Mouse (Mus musculus): ENCODE results near the gene Tedc1.

Gene Tedc1

DNA sequence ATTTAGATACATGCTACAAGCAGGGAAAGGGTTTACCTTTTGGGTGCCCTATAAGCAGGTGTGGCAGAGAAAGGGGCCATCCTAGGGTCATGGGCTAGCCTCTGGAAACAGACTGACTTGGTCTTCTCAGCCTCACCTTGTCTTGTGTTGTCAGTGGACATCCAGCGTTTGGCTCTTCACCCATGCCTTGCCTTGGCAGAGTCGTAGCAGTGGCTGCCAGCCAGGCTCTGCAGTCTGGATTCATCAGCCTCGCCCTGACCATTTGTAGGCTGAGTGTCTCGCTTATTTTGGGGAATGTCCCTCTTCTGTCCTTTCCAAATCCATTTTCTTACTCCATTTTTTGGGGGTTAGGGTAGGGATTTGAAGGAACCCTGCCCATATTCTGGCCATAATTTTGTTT is 45.1 kb downstream of the Tedc1 start:
- no peak for DNase-seq (ENCODE audit: low spot score in 2 of 2)

DNA sequence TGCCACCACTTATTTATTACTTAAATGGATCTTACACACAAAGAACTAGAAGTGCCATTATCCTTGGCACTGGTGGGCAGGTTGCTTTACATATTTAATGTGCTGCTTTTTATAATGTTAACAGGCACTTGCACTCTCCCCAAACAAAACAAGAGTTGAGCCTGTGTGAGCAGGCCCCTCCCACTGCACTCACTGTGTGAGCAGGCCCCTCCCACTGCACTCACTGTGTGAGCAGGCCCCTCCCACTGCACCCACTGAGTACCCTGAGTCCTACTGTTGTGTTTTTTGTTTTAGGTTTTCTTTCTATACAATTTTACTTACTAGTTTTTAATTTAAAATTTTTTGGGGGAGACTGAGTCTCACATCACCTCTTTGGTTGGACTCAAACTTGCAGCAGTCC is 45.8 kb downstream of the Tedc1 start:
- DNase-seq (ENCODE audit: low spot score in 2 of 2): no peak

DNA sequence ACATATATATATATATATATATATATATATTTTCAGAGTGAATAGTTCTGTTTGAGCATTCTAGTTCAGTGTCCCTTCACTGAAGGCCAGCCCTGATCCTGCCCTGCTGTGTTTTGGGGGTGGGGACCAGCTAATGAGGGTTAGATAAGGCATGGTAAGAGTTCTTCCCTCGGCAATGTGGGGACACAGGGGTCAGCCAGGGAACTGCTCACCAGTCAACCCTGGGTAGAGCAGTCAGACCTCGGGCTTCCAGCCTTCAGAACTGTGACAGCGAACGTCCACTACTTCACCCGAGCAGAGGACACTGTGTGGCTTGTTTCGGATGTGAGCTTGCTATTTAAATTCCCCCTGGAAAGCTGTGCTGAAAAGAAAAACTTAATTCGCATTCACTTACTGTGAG is 47.3 kb downstream of the Tedc1 start:
- DNase-seq (ENCODE audit: low spot score in 2 of 2): no peak

DNA sequence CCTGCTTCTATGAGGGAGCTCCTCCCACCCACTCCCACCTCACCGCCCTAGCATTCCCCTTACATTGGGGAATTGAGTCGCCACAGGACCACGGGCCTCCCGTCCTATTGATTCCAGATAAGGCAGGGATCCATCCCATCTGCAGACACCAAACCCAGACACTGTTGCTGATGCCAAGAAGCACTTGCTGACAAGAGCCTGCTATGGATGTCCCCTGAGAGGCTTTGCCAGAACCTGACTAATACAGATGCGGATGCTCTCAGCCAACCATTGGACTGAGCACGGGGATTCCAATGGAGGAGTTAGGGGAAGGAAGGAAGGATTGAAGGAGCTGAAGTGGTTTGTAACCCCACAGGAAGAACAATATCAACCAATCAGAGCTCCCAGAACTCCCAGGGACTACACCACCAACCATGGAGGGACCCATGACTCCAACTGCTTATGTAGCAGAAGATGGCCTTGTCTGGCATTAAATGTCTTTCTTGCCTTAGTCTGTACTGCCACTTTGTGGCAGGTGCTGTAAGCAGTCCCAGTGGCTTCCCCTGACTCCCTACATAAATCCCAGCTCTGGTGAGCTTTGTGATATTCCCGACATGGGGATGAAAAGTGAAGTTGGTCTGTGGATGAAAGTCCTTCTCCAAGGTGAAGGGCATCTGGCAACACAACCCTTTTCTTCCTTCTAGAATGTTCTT is 49.2 kb downstream of the Tedc1 start:
- no peak for DNase-seq (ENCODE audit: low spot score in 2 of 2)

DNA sequence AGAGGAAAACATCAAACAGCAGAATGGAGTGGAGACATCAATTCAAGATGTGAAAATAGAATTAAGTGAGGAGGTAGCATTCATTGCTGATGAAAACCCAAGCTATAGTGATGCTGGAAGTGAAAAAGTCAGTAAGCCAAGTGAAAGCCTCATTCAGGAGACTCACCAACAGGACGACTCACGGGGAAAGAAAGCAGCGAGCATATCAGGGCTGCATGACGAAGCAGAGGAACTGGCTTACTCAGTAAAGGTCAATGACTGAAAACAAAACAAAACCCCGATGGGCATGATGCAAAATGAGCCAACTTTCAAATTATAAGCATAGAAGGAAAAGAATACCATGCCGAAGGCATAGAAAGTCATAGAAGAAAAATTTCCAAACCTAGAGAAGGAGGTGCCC is 51.5 kb downstream of the Tedc1 start:
- DNase-seq (ENCODE audit: low spot score in 2 of 2): no peak

DNA sequence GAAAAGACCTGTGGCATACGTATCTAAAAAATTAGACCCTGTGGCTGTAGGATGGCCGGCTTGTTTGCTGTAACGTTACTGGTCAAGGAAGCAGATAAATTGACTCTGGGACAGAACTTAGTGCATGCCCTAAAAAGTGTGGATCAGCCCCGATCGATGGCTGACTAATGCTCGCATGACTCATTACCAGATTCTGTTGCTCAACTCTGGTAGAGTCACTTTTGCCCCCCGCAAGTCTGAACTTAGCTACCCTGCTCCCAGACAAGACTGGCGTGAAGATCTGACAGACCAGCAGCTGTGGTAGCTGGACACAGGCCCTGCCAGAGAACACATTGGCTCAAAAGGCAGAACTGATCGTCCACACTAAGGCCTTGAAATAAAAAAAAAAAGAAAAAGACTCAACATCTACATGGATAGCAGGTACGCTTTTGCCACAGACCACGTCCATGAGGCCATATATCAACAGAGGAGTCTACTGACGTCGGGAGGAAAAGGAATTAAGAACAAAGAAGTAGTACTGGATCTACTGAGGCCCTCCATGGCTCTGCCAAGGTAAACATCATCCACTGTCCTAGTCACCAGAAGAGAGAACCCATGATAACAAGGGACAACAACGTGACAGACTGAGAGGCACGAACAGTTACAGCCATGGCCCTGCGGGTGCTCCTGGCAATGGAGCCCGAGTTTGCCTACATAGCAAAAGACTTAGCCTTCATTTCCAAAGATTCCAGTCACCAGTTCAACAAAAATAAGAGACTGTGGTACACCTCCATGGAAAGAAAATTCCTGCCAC is 54.6 kb downstream of the Tedc1 start:
- no peak for DNase-seq (ENCODE audit: low spot score in 2 of 2)

DNA sequence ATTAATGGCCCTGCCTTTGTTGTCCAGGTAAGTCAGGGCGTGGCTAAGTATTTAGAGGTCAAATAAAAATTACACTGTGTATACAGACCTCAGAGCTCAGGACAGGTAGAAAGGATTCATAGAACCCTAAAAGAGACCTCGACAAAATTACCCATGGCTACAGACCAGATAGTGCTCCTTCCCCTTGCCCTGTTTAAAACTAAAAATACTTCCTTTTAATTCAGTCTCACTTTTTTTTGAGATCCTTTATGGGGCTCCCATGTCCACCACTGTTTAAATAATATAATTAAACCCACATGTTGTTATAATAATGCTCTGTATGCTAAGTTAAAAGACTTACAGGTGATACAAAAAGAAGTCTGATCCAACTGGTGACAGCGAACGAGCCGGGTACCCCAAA is 55.6 kb downstream of the Tedc1 start:
- DNase-seq (ENCODE audit: low spot score in 2 of 2): no peak

DNA sequence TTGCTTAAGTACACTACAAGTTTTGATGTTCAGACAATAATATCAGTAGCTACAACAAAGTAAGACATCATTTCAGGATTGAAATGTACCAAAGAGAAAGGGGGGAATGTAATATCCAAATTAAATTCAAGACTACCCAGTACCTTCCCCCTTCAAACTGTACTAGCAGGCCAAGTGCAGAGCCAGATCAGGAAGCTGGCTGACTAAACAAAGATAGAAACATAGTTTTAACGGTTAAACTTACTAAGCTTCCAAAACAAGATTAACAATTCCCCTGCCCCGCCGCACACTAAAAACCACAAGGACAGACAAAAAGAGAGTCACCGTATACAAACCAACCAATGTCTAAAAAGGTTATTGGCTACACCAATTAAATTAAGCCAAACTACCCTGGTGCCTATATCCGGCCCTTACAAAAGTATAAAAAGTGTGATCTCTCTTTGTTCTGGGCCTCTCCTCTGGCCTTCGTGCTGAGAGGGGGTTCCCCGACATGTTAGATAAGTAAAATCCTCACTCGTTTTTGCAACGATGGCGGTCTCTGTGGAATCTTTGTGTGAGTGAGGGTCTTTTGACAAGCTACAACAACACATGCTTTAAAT is 56.2 kb downstream of the Tedc1 start:
- no peak for DNase-seq (ENCODE audit: low spot score in 2 of 2)

DNA sequence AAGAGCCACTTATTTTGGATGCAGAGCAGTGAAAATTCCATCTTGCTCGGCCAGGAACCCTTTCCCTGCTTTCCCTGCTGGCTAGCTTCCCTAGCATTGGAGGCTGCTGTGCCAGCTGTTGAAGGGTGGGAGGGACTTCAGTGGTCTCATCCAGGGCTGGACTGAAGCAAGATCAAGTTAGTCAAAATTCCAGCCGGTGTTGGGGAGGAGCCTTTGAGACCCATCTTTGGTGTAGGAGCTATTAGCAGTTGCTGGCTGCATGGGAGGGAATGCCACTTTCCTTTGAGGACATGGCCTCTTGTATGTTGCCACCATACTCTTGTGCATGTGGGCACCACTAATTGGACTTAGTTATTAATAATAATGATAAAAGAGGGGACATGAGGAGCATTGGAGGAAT is 57.0 kb downstream of the Tedc1 start:
- no peak for DNase-seq (ENCODE audit: low spot score in 2 of 2)

DNA sequence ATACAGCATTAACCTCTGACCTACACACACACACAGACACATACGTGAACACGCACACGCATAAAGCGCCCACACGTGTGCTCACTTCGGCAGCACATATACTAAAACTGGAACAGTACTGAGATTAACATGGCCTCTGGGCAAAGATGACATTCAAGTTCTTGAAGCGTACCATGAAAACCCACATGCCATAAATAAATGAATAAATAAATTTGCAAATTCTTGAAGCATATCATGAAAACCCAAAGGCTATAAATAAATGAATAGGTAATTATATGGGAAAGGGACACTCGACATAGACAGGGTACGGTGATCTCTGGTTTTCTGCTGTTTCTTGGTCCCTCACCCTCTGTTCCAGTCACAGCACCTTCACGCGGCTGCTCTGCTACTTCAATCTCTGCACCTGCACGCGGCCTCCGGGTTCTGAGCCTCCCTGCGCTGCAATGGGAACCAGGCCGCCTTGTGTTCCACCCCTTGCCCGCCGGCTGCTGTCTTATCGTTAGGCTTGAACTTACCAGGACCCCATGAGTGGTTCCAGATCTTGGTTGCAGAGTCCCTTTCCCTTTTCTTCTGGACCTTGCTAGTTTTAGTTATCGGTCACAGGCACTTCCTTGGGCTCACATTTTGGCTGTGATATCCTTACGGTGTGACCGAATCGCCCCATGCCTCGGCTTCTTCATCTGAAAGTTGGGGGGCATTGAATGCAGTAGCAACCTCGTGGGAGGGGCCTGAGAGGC is 58.0 kb downstream of the Tedc1 start:
- no peak for DNase-seq (ENCODE audit: low spot score in 2 of 2)

DNA sequence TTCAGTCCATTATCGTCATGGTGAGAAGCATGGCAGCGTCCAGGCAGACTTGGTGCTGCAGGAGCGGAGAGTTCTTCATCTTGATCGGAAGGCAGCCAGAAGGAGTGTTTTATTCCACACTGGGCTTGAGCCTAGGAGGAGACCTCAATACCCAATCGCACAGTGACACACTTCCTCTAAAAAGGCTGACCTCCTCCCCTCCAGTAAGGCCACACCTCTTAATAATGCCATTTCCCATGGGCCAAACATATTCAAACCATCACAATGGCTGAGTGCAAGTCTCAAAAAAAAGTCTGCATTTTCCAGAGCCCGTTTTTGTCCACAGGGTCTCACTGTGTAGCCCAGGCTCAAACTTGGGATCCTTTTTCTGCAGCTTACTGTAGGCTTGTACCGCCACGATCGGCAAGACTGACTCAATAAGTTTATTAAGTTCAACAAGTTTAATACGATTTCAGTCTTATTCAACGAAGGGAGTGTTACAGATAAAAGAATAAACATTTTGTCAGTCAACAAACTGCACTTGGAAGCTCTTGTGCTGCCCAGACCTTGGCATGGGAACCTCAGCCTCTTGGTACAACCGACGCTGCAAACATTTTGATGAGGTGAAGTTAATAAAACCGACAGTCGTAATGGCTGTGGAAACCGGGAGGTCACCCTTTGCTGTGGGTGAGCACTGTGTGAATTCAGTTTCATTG is 58.9 kb downstream of the Tedc1 start:
- no peak for DNase-seq (ENCODE audit: low spot score in 2 of 2)

Data from left cerebral cortex, adult 9 months (tissue).